Mouse (Mus musculus) monocyte, adult 5-6 weeks (primary cell): ENCODE results near the gene Tmem81. TPM values are rescaled to one million over a fixed set of nuclear protein-coding genes. Genes with fewer than 3 reads are reported as not detected.

Experiments
- ATAC-seq: fragments of 153-309, 156-312 bp; replicated peaks from 2 replicates; pipeline ENCODE4 v1.8.0; 2017; ENCODE audit warnings: mild to moderate bottlenecking; ENCODE audit not compliant: low TSS enrichment, insufficient number of reproducible peaks, severe bottlenecking, poor library complexity, low FRiP score
- total RNA-seq: library from RNA; stranded (forward); fragments of 200-1000, 200-491, 200-594 nt; gene quantifications from 3 replicates; pipeline ENCODE4 v1.2.3, GENCODE M21; 2017

Gene Tmem81
- total RNA-seq, 1 experiment from 2014 or later: 7.1 TPM

GRCm38 (mm10) chr1:132512106-132512505 lies 6.1 kb downstream of the Tmem81 start:
- ATAC-seq: no peak

DNA sequence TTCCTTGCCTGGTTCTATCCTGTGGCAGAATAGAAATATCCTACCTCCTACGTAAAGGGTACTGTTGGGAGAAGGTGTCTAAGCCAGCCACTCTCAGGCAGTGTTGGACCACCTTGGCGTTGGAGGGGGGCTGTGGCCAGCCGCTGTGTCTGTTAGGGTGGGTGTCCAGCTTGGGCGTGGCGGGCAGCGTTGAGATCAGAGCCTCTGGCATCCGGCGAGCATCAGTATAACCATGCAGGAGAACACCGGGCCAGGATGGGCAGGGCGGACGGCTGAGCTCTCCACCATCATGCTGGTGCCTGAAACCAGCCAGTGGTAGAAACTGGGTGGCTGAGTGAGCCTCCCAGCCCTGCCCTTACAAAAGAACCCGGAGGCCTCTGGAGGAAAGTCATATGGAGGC lies 9.3 kb downstream of the Tmem81 start:
- ATAC-seq: no peak

GRCm38 (mm10) chr1:132516776-132517175 lies 10.7 kb downstream of the Tmem81 start:
- no peak for ATAC-seq

GRCm38 (mm10) chr1:132518621-132519020 lies 12.6 kb downstream of the Tmem81 start:
- no peak for ATAC-seq

- ATAC-seq: no peak
These were observed 13.7 kb downstream of the Tmem81 start for GRCm38 (mm10) chr1:132519734-132520133.

- ATAC-seq: no peak
These were observed 14.7 kb downstream of the Tmem81 start for GRCm38 (mm10) chr1:132520764-132521163.

- ATAC-seq: no peak
These were observed 17.0 kb downstream of the Tmem81 start for GRCm38 (mm10) chr1:132523048-132523447.

GRCm38 (mm10) chr1:132523920-132524319 lies 17.9 kb downstream of the Tmem81 start:
- no peak for ATAC-seq

DNA sequence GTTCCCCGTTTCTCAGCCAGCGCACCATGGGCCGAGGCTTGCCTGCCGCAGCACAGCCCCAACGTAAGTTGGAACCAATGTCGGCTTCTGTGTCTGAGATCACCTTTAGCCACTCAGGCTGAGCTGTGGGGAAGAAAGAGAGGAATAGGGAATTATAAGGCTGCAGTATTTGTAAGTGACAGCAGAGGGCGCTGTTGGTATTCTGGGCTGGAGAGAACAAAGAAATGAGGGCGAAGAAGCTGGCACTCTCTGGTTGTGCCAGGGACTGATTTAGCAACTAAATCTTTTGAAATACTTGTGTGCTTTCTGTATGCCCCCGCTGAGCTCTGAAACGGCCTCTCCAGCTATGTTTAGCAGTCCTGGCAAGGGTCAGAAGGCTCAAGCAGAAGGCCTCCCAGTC lies 19.8 kb downstream of the Tmem81 start:
- ATAC-seq: 0 out of 2 replicates have a peak, but pooled peaks have one; percentile 29

DNA sequence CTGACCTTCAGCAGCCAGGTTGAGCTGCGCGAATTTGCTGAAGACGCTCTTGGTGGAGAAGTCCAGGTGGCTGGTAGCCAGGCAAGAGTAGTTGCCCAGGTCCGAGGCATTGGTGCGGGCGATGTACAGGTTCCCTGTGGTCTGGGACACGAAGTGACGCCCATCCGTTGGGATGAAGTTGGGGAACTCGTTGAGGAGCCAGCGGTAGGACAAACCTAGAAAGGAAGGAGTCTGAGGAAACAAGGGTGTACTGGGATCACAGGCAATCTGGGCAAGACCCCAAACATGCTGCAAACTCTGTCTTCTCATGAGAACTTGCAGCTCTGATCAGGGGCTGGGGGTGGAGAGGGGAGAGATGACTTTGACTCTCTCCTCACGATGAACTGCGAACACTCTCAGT lies 22.0 kb downstream of the Tmem81 start:
- no peak for ATAC-seq

DNA sequence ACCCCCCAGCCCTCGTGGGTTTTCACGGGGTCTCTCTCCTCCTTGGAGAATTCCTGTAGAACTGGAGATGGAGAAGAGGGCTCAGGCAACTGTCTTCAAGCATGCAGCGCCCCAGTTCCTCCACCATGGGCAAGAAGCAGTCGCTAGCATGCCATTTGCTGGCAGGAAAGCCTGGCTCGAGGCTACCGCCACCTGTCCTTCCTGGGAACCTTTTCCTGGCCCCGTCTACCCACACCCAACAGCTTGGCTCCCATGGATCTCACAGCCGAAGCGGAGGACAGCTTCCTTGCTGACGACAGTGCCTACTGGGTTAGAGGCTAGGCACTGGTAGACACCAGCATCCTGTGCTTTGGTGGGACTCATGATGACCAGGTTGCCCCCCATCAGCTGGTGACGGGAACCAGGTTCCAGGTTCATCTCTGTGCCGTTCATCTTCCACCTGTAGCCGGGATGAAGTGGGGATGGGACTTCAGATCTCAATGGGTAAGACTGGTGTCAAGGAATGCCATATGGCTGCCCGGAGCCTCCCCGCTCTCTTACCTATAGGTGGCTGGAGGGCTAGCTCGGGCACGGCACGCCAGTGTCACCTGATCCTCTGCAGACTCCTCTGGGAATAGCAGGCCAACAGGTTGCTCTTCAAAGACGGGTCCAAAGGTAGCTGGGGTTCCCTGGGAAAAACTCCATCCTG lies 22.8 kb downstream of the Tmem81 start:
- ATAC-seq: no peak

GRCm38 (mm10) chr1:132530631-132531191 lies 24.7 kb downstream of the Tmem81 start:
- no peak for ATAC-seq

DNA sequence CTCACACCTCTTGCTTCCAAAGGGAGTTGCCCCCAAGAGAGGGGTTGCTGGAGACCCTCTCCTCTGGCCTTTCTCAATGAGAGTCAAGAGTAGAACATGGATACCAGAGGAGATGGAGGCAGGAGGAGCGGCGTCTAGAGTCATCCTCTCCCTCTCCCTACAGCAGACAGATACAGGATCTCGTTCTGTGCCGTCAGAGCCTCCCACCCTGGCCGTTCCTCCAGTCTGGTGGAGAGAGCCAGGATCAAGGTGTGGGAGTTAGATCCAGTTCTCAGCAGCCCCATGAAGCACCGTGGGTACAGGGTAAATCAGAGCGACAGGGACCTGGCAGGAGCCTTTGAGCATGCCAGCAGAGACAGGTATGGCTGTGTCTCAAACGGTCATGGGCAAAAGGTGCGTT lies 26.5 kb downstream of the Tmem81 start:
- no peak for ATAC-seq

DNA sequence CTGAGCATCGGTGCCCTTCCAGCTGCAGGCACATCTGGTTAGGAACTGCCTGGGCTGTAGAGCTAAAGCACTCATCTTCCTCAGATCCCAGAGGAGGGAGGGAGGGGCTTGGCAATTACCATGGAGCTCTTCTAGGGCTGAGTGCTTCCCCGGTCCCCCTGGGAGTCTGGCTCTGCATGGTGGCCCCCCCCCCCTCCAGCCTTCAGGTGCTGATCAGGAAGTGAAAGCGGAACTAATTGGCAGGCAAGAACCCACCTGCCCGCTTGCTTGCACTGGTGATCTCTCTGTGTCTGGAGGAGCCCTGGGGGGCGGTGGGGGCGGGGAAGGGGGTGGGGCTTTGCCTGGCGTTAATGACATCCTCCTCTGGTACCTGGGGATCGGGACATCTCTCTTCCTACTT lies 27.8 kb downstream of the Tmem81 start:
- no peak for ATAC-seq

- no peak for ATAC-seq
These were observed 29.5 kb downstream of the Tmem81 start for GRCm38 (mm10) chr1:132535541-132535940.

- no peak for ATAC-seq
These were observed 30.4 kb downstream of the Tmem81 start for GRCm38 (mm10) chr1:132536416-132536815.

- no peak for ATAC-seq
These were observed 31.7 kb downstream of the Tmem81 start for GRCm38 (mm10) chr1:132537736-132538135.

DNA sequence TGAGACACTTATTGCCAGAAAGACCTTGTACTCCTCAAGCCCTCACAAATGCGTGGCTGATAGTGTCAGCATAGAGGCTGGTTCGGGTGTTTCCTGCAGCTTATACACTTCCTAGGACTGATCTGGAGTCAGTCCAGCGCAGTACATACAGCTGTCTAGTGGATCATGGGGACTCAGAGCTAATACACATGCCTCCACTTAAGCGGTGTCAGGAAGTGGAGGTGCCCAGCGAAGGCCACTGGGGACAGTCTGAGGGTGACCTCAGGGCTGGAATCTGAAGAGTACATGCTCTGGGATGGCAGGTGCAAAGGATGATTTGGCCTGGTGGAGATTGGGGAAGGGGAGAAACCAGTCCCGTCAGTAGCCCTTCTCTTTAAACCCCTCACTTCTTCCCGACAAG lies 34.7 kb downstream of the Tmem81 start:
- ATAC-seq: no peak

GRCm38 (mm10) chr1:132541171-132541823 lies 35.3 kb downstream of the Tmem81 start:
- no peak for ATAC-seq
